Mouse (Mus musculus): ENCODE results near the gene Ccser1. TPM values are rescaled to one million over a fixed set of nuclear protein-coding genes. Genes with fewer than 3 reads are reported as not detected.

Ccser1 gene
- total and polyA plus RNA-seq, 2 experiments from 2014 or later, result 14.9 to 48.7 TPM

GRCm38 (mm10) chr6:61471371-61472152, 291.4 kb downstream of the Ccser1 start:
- ATAC-seq, result no peak
- WGBS, result 72% methylated on average over 2 of the region's 2 CpGs
- no peak for TF ChIP-seq CTCF (IDR thresholded peaks at IDR 0.05; ENCODE audit: low read depth)

GRCm38 (mm10) chr6:61485336-61485735, 305.2 kb downstream of the Ccser1 start:
- H3K4me1 ChIP-seq (ENCODE audit: insufficient read depth, low read length), result no peaks in the 10 kb centered on the region
- DNase-seq (ENCODE audit: low spot score) (no peak), ATAC-seq (no peak)
- 74% methylated on average over 3 of the region's 3 CpGs for WGBS
- H3K9me3 ChIP-seq (ENCODE audit: low read length), result no peaks in the 10 kb centered on the region
- H3K27ac ChIP-seq, result no peak overlapping the region
- no peaks in the 10 kb centered on the region for H3K36me3 ChIP-seq (ENCODE audit: insufficient read depth, low read length)
- no peak overlapping the region for H3K4me2 ChIP-seq (ENCODE audit: low read depth, low read length)
- no peak for TF ChIP-seq CTCF (IDR thresholded peaks at IDR 0.05; ENCODE audit: low read depth)
- no peaks in the 10 kb centered on the region for H3K27me3 ChIP-seq (ENCODE audit: insufficient read depth, low read length)
- no peak overlapping the region for H3K9ac ChIP-seq (replicated peaks; ENCODE audit: low read length)
- no peak overlapping the region for H3K4me3 ChIP-seq (ENCODE audit: low read length)

More at GRCm38 (mm10) chr6:61471371-61472152, 291.4 kb downstream of the Ccser1 start:
- Histone ChIP-seq H3K9me3 (ENCODE audit: low read length) (no peaks in the 10 kb centered on the region), H3K4me1 (ENCODE audit: insufficient read depth, low read length) (no peaks in the 10 kb centered on the region), H3K4me2 (ENCODE audit: low read depth, low read length) (no peak overlapping the region), H3K27ac (no peak overlapping the region), H3K9ac (replicated peaks; ENCODE audit: low read length) (no peak overlapping the region), H3K27me3 (ENCODE audit: insufficient read depth, low read length) (no peaks in the 10 kb centered on the region), H3K36me3 (ENCODE audit: insufficient read depth, low read length) (no peaks in the 10 kb centered on the region), H3K4me3 (ENCODE audit: low read length) (no peak overlapping the region)
- no peak for DNase-seq (ENCODE audit: low spot score)

- H3K9me3 ChIP-seq (ENCODE audit: low read length), result no peaks in the 10 kb centered on the region
- no peaks in the 10 kb centered on the region for H3K4me1 ChIP-seq (ENCODE audit: insufficient read depth, low read length)
- no peak overlapping the region for H3K4me2 ChIP-seq (ENCODE audit: low read depth, low read length)
- TF ChIP-seq CTCF (IDR thresholded peaks at IDR 0.05; ENCODE audit: low read depth), result no peak
- WGBS, result 54% methylated on average over 4 of the region's 4 CpGs
- DNase-seq (ENCODE audit: low spot score), result no peak
- H3K27ac ChIP-seq, result no peak overlapping the region
- no peaks in the 10 kb centered on the region for H3K36me3 ChIP-seq (ENCODE audit: insufficient read depth, low read length)
- ATAC-seq, result no peak
- no peak overlapping the region for H3K4me3 ChIP-seq (ENCODE audit: low read length)
- H3K27me3 ChIP-seq (ENCODE audit: insufficient read depth, low read length), result no peaks in the 10 kb centered on the region
- H3K9ac ChIP-seq (replicated peaks; ENCODE audit: low read length), result no peak overlapping the region
Observed at GRCm38 (mm10) chr6:61491979-61492821, 312.1 kb downstream of the Ccser1 start.

GRCm38 (mm10) chr6:61493386-61493785, 313.3 kb downstream of the Ccser1 start:
- Histone ChIP-seq H3K4me1 (ENCODE audit: insufficient read depth, low read length) (no peaks in the 10 kb centered on the region), H3K36me3 (ENCODE audit: insufficient read depth, low read length) (no peaks in the 10 kb centered on the region), H3K9ac (replicated peaks; ENCODE audit: low read length) (no peak overlapping the region), H3K27me3 (ENCODE audit: insufficient read depth, low read length) (no peaks in the 10 kb centered on the region), H3K9me3 (ENCODE audit: low read length) (no peaks in the 10 kb centered on the region), H3K4me3 (ENCODE audit: low read length) (no peak overlapping the region), H3K27ac (no peak overlapping the region), H3K4me2 (ENCODE audit: low read depth, low read length) (no peak overlapping the region)
- TF ChIP-seq CTCF (IDR thresholded peaks at IDR 0.05; ENCODE audit: low read depth), result no peak
- 92% methylated on average over 5 of the region's 5 CpGs for WGBS
- ATAC-seq (no peak), DNase-seq (ENCODE audit: low spot score) (no peak)

GRCm38 (mm10) chr6:61515310-61515709, 335.2 kb downstream of the Ccser1 start:
- TF ChIP-seq CTCF (IDR thresholded peaks at IDR 0.05; ENCODE audit: low read depth), result no peak
- 79% methylated on average over 2 of the region's 2 CpGs for WGBS
- no peak for DNase-seq (ENCODE audit: low spot score)
- Histone ChIP-seq H3K9me3 (ENCODE audit: low read length) (no peaks in the 10 kb centered on the region), H3K9ac (replicated peaks; ENCODE audit: low read length) (no peak overlapping the region), H3K4me2 (ENCODE audit: low read depth, low read length) (no peak overlapping the region), H3K4me3 (ENCODE audit: low read length) (no peak overlapping the region), H3K4me1 (ENCODE audit: insufficient read depth, low read length) (no peaks in the 10 kb centered on the region), H3K27me3 (ENCODE audit: insufficient read depth, low read length) (no peaks in the 10 kb centered on the region), H3K36me3 (ENCODE audit: insufficient read depth, low read length) (no peaks in the 10 kb centered on the region), H3K27ac (no peak overlapping the region)
- no peak for ATAC-seq

GRCm38 (mm10) chr6:61521587-61521986, 341.5 kb downstream of the Ccser1 start:
- 78% methylated on average over 2 of the region's 2 CpGs for WGBS
- ATAC-seq (no peak), DNase-seq (ENCODE audit: low spot score) (no peak)
- Histone ChIP-seq H3K9ac (replicated peaks; ENCODE audit: low read length) (no peak overlapping the region), H3K9me3 (ENCODE audit: low read length) (no peaks in the 10 kb centered on the region), H3K27ac (no peak overlapping the region), H3K4me3 (ENCODE audit: low read length) (no peak overlapping the region), H3K4me2 (ENCODE audit: low read depth, low read length) (no peak overlapping the region), H3K36me3 (ENCODE audit: insufficient read depth, low read length) (no peaks in the 10 kb centered on the region), H3K27me3 (ENCODE audit: insufficient read depth, low read length) (no peaks in the 10 kb centered on the region), H3K4me1 (ENCODE audit: insufficient read depth, low read length) (no peaks in the 10 kb centered on the region)
- no peak for TF ChIP-seq CTCF (IDR thresholded peaks at IDR 0.05; ENCODE audit: low read depth)

Data from hindbrain, postnatal 0 days (tissue).